Mouse (Mus musculus) MEL (cell line): ENCODE data around the gene Cdc42ep4.

Experiments used
- CTCF ChIP-seq, 3 experiments: IDR thresholded peaks in 2 of 3; conservative IDR thresholded peaks in 1 of 3; 2 replicates each; pipeline ENCODE4 v1.5.1; 2011 to 2012; ENCODE audit warnings: low read length in 3 of 3, low read depth in 2 of 3, mild to moderate bottlenecking in 2 of 3, improper control_type of control experiment in 1 of 3, inconsistent platforms in 1 of 3, mixed read lengths in 1 of 3, moderate library complexity in 1 of 3; ENCODE audit not compliant: control insufficient read depth in 1 of 3, insufficient read depth in 1 of 3, poor library complexity in 1 of 3, severe bottlenecking in 1 of 3
- GABPA ChIP-seq: IDR thresholded peaks from 2 replicates; pipeline ENCODE4 v1.6.1; 2012; ENCODE audit warnings: low read depth, mild to moderate bottlenecking, inconsistent platforms, low read length, improper control_type of control experiment, moderate library complexity
- HCFC1 ChIP-seq: IDR thresholded peaks from 2 replicates; pipeline ENCODE4 v1.6.1; 2012; ENCODE audit warnings: low read depth, mild to moderate bottlenecking, inconsistent platforms, low read length, improper control_type of control experiment, moderate library complexity
- POLR2A ChIP-seq, 2 experiments: IDR thresholded peaks; 2 replicates each; pipeline ENCODE4 v1.6.1; 2011 to 2012; ENCODE audit warnings: low read length in 2 of 2, mild to moderate bottlenecking in 2 of 2, control low read depth in 1 of 2, improper control_type of control experiment in 1 of 2, low read depth in 1 of 2, moderate library complexity in 1 of 2; ENCODE audit not compliant: control insufficient read depth in 1 of 2, insufficient read depth in 1 of 2, poor library complexity in 1 of 2
- SMC3 ChIP-seq: IDR thresholded peaks from 2 replicates; pipeline ENCODE4 v1.6.1; 2011; ENCODE audit warnings: low read depth, low read length, improper control_type of control experiment
- USF2 ChIP-seq, 2 experiments: IDR thresholded peaks; 2 replicates each; pipeline ENCODE4 v1.6.1; 2011 to 2012; ENCODE audit warnings: improper control_type of control experiment in 2 of 2, low read length in 2 of 2, borderline replicate concordance in 1 of 2, inconsistent platforms in 1 of 2, low read depth in 1 of 2, mild to moderate bottlenecking in 1 of 2; ENCODE audit not compliant: insufficient read depth in 1 of 2
- ZC3H11A ChIP-seq: IDR thresholded peaks from 2 replicates; pipeline ENCODE4 v1.6.1; 2012; ENCODE audit warnings: low read depth, mild to moderate bottlenecking, inconsistent platforms, low read length, improper control_type of control experiment

GRCm38 (mm10) chr11:113681979-113682378 lies 69.7 kb downstream of the Cdc42ep4 start:
- no peak for TF ChIP-seq CTCF (IDR thresholded peaks at IDR 0.05 in 2 of 3, conservative IDR thresholded peaks at IDR 0.05 in 1 of 3; ENCODE audit: control insufficient read depth in 1 of 3, insufficient read depth in 1 of 3, low read depth in 2 of 3, low read length in 3 of 3, poor library complexity in 1 of 3, severe bottlenecking in 1 of 3)
- no peak for TF ChIP-seq SMC3
- no peak for TF ChIP-seq USF2 (IDR thresholded peaks at IDR 0.05; ENCODE audit: borderline replicate concordance in 1 of 2, insufficient read depth in 1 of 2, low read depth in 1 of 2, low read length in 2 of 2)
- no peak for TF ChIP-seq HCFC1
- TF ChIP-seq GABPA, result no peak
- TF ChIP-seq ZC3H11A, result no peak
- no peak for TF ChIP-seq POLR2A (IDR thresholded peaks at IDR 0.05; ENCODE audit: control insufficient read depth in 1 of 2, insufficient read depth in 1 of 2, low read depth in 1 of 2, low read length in 2 of 2, poor library complexity in 1 of 2)
